Mouse (Mus musculus): Measurements from ENCODE around the gene Zfp937.
"Not testable (repeated sequence)": the region's sequence is repeated elsewhere in the genome, so short reads cannot be mapped to it uniquely, and the experiment has no call there.

The Zfp937 gene

DNA sequence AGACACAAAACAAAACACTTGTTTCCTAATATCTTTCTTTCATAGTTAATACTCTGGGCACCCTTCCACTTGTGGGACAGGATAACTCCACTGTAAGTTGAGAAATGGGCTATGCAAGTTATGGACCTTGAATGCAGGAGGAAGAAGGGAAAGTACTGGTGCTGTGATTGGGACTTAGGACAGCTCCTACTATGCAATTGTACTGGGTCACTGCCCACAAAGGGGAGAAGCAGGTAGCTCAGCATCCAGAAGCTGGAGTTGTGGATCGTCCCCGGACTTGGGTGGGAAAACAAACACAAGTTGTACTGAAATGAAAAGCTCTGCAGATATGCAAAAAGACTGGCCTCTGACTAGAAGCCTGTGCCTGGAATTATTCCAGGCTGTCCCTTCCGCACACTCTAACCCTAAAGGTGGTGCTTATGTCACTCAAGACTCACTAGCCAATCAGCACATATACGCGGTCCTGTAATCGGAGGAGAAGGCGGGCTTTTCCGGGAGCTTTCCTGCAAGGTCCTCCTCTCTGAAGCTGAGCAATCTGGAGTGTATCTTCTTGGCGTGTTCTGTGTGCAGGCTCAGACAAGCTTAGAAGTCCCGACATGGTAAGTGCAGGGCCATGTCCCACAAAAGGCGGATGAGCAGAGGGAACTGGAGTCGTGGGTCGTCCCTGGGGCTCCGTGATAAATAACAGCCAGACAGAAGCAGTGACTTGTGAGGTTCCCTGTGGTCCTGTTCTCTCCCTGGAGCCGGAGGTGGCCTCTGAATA, at the start of gene Zfp937:
Zfp937 (plus strand) TSS at position 474 of the 763 bp plus-strand sequence.
- not testable (repeated sequence) for DNase-seq (ENCODE audit: extremely low read depth, low read depth)

DNA sequence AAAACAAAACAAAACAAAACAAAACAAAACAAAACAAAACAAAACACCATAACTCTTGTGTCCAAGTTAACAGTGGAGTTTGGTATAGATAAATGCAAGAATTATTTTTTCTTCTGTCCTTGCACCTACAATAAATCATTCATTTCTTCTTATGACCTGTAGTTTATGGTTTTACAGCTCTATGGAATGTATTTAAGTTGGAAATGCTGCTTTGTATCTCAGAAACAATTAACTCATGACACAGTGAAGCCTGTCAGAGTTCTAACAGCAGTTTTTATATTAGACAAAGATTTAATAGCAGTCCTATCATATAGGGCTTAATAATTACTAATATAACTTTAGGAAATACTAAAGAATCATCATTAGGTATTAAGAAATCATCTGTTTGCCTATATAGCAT, 44.0 kb upstream of the Zfp937 start:
- no peak for DNase-seq (ENCODE audit: extremely low read depth, low read depth)

DNA sequence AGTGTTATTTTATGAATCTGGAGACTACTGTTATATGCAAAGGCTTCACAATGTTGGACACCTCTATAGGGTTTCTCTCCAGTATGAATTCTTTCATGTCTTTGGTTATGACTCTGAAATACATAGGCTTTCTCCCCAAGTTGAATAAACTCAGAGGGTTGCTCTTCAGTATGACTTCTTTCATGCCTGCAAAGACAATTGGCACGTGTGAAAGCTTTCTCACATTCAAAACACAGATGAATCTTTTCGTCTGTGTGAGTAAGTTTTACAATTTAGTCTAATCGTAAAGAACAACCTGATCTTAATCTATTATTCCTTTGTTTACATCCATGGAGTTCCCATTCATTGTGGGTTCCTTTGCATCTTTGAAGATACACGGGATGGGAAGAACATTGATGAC, 38.3 kb upstream of the Zfp937 start, which contains the start of gene Gm10770:
Gm10770 (minus strand) TSS at position 101 of the 400 bp plus-strand sequence.
- not testable (repeated sequence) for DNase-seq (ENCODE audit: extremely low read depth, low read depth)

DNA sequence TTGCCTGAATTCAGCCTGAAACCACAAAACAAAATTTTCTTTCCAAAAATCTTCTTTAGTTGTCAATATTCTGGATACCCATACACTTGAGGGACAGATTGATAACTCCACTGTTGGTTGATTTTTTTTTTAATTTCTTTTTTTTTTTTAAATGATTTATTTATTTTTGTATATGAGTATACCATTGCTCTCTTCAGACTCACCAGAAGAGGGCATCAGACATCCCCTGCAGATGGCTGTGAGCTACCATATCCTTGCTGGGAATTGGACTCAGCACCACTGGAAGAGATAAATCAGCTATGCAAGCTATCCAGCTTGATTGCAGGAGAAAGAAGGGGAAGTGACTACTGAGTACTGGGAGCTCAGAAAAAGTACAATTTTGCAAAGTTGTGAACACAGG, 36.8 kb upstream of the Zfp937 start:
- DNase-seq (ENCODE audit: extremely low read depth, low read depth): not testable (repeated sequence)

DNA sequence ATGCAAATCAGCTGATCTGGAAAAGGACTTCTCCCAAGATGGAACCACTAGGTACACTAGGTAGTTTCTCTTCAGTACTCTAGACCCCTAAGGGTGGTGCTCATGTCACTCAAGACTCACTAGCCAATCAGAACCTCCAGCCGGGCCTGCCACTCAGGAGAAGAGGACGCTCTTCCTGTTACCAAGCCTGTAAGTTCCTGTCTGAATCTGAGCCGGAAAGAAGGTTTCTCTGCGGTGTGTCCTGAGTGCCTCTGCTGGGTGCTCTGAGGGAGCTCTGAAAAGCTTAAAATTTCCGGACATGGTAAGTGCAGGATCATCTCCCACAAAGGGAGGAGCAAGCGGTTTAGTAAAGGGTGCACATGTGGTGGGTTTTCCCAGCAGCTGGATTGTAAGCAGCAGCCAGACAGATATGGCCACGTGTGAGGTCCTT, 36.3 kb upstream of the Zfp937 start, which contains the start of gene Gm14139:
Gm14139 (plus strand) TSS at position 186 of the 430 bp plus-strand sequence.
- DNase-seq (ENCODE audit: extremely low read depth, low read depth): not testable (repeated sequence)

DNA sequence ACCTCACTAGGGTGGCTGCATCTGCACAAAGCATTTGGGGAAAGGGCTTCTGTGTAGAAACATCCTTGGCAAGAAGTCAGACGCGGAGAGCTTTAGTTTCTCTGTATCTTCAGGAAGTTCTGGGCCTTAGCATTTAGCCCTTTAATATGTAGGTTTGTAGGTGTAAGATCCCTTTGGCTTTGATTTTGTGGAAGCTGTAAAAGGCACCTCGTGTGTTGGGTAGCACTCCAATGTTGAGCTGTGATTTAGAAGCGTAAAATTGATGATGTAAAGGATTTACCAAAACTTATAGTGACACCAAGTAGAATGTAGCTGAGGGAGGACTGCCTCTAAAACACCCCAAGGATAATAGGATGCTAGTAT, 471 bp downstream of the Zfp937 start:
- DNase-seq (ENCODE audit: extremely low read depth, low read depth): not testable (repeated sequence)

DNA sequence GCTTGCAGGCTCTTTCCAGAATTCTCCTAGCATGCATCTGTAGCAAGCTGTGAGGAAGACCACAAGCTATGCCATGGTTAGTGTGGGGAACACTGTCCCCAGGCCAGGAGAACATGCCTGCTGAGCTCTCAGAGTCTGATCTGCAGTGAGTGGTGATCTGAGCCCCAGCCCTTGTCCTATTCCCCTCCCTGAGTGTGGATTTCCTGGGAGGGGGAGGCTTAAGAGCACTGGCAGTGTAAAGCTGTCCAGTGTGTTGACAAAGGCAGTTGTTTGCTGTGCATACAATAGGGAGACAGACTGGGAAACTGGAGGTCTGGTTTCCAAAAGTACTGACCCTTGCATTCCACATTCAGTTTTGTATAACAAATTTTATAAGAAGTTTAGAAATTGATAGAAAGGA, 5.4 kb downstream of the Zfp937 start:
- not testable (repeated sequence) for DNase-seq (ENCODE audit: extremely low read depth, low read depth)

DNA sequence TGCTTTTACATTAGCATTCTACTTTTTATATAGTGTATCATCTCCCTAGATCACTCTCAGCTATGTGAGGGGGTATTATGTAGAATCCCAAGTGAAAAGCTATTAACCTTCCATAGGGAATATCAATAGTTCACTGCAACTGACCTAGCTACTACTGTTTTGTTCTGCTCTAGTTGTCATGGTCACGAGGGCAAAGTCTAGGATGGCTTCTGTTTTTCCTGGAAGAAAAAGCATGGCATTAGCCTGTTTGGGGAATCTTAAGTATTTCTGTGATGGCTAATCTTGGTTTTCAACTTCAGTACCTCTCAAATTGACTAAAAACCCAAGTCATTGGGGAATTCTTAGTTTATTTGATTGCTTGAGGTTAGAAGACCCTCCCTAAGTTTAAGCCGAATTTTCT, 25.3 kb downstream of the Zfp937 start:
- no peak for DNase-seq (ENCODE audit: extremely low read depth, low read depth)

DNA sequence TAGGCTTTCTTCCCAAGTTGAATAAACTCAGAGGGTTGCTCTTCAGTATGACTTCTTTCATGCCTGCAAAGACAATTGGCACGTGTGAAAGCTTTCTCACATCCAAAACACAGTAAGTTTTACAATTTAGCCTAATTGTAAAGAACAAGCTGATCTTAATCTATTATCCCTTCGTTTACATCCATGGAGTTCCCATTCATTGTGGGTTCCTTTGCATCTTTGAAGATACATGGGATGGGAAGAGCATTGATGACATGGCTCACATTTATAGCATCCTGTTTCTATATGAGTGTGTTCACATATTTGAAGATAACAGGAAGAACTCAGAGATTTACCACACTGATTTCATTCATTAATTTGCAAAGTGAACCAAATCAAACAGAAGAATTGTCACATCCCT, 37.6 kb downstream of the Zfp937 start, which contains the start of gene Gm21994:
Gm21994 (minus strand) TSS at position 101 of the 400 bp plus-strand sequence.
- not testable (repeated sequence) for DNase-seq (ENCODE audit: extremely low read depth, low read depth)

DNA sequence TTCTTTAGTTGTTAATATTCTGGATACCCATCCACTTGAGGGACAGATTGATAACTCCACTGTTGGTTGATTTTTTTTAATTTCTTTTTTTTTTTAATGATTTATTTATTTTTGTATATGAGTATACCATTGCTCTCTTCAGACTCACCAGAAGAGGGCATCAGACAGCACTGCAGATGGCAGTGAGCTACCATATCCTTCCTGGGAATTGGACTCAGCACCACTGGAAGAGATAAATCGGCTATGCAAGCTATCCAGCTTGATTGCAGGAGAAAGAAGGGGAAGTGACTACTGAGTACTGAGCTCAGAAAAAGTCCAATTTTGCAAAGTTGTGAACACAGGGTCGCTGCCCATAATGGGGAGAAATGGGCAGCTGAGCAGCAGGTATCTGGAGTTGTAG, 39.0 kb downstream of the Zfp937 start:
- not testable (repeated sequence) for DNase-seq (ENCODE audit: extremely low read depth, low read depth)

DNA sequence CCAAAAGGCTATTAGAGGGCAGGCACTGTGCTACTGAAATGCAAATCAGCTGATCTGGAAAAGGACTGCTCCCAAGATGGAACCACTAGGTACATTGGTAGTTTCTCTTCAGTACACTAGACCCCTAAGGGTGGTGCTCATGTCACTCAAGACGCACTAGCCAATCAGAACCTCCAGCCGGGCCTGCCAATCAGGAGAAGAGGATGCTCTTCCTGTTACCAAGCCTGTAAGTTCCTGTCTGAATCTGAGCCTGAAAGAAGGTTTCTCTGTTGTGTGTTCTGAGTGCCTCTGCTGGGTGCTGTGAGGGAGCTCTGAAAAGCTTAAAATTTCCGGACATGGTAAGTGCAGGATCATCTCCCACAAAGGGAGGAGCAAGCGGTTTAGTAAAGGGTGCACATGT, 39.4 kb downstream of the Zfp937 start, which contains the start of gene Gm14124:
Gm14124 (plus strand) TSS at position 227 of the 400 bp plus-strand sequence.
- not testable (repeated sequence) for DNase-seq (ENCODE audit: extremely low read depth, low read depth)
